Mouse (Mus musculus) neural tube, embryonic 15.5 days (tissue): ENCODE results near the gene Ankle1. TPM values are rescaled to one million over a fixed set of nuclear protein-coding genes. Genes with fewer than 3 reads are reported as not detected.

ENCODE experiments used
- ATAC-seq: fragments of 200-750 bp; cut with Nextera tagmentation; 2 replicates; pipeline ENCODE4 v1.8.0; 2017; ENCODE audit warnings: mild to moderate bottlenecking, moderate TSS enrichment, moderate library complexity; ENCODE audit not compliant: low FRiP score
- H3K27ac ChIP-seq: fragments of 300-500 bp; sonication (generic); replicated peaks from 2 replicates; pipeline ENCODE4 v1.5.1; 2015; ENCODE audit warnings: mild to moderate bottlenecking, inconsistent platforms
- H3K27me3 ChIP-seq: fragments of 300-500 bp; sonication (generic); replicated peaks from 2 replicates; pipeline ENCODE4 v1.6.1; 2015; ENCODE audit warnings: inconsistent platforms
- H3K36me3 ChIP-seq: fragments of 300-500 bp; sonication (generic); 2 replicates; pipeline ENCODE4 v1.6.1; 2015; ENCODE audit warnings: inconsistent platforms
- H3K4me1 ChIP-seq: fragments of 300-500 bp; sonication (generic); 2 replicates; pipeline ENCODE4 v1.6.1; 2015; ENCODE audit warnings: inconsistent platforms
- H3K4me2 ChIP-seq: fragments of 300-500 bp; sonication (generic); 2 replicates; pipeline ENCODE4 v1.6.1; 2015; ENCODE audit warnings: inconsistent platforms, mild to moderate bottlenecking, moderate library complexity
- H3K4me3 ChIP-seq: fragments of 300-500 bp; sonication (generic); replicated peaks from 2 replicates; pipeline ENCODE4 v1.5.1; 2015; ENCODE audit warnings: mild to moderate bottlenecking, inconsistent platforms
- H3K9ac ChIP-seq: fragments of 300-500 bp; sonication (generic); replicated peaks from 2 replicates; pipeline ENCODE4 v1.6.1; 2015; ENCODE audit warnings: mild to moderate bottlenecking, inconsistent platforms
- H3K9me3 ChIP-seq: fragments of 300-500 bp; sonication (generic); replicated peaks from 2 replicates; pipeline ENCODE4 v1.6.1; 2016; ENCODE audit warnings: inconsistent platforms
- WGBS: fragments of 180-500 bp; shearing (Covaris S2); methylation state at CpG from one replicate; pipeline ENCODE4 v1.1.7; 2015; ENCODE audit warnings: mixed read lengths; 5-methylcytosine and 5-hydroxymethylcytosine counted together
- polyA plus RNA-seq: library from polyadenylated mRNA; unstranded; fragments of >200 nt; fragmentation: Nextera tagmentation; extraction: Ambion mirVana; gene quantifications from 2 replicates; pipeline ENCODE4 v1.2.1, GENCODE M21; 2015

Ankle1 gene
- polyA plus RNA-seq, 1 experiment from 2014 or later: 7.0 TPM

GRCm38 (mm10) chr8:71374616-71375206, 31.1 kb upstream of the Ankle1 start:
- H3K27me3 ChIP-seq: no peaks in the 10 kb centered on the region
- no peak overlapping the region for H3K4me3 ChIP-seq
- no peaks in the 10 kb centered on the region for H3K9me3 ChIP-seq
- ATAC-seq: no peak
- H3K27ac ChIP-seq: 0 out of 2 replicates have a peak overlapping the region, but pooled peaks have one; percentile 81
- peak overlapping the region; percentile 77 for H3K4me2 ChIP-seq
- 79% methylated on average over 17 of the region's 17 CpGs for WGBS
- H3K9ac ChIP-seq: no peak overlapping the region
- H3K36me3 ChIP-seq: peaks cover 24% of the 10 kb centered on the region
- H3K4me1 ChIP-seq: peaks cover 55% of the 10 kb centered on the region

GRCm38 (mm10) chr8:71375581-71376422, 30.0 kb upstream of the Ankle1 start:
- peak overlapping the region; percentile 77 for H3K4me2 ChIP-seq
- peak overlapping the region; percentile 58 for H3K9ac ChIP-seq
- H3K27ac ChIP-seq: peak overlapping the region; percentile 81
- H3K27me3 ChIP-seq: no peaks in the 10 kb centered on the region
- no peaks in the 10 kb centered on the region for H3K9me3 ChIP-seq
- peak; percentile 9; the same call in 1 of the 2 replicates for ATAC-seq
- WGBS: 4% methylated on average over 74 of the region's 74 CpGs
- H3K4me1 ChIP-seq: peaks cover 55% of the 10 kb centered on the region
- H3K4me3 ChIP-seq: peak overlapping the region; percentile 42
- peaks cover 21% of the 10 kb centered on the region for H3K36me3 ChIP-seq

- peaks cover 60% of the 10 kb centered on the region for H3K4me1 ChIP-seq
- H3K9ac ChIP-seq: peak overlapping the region; percentile 58
- H3K36me3 ChIP-seq: peaks cover 21% of the 10 kb centered on the region
- 24% methylated on average over 8 of the region's 8 CpGs for WGBS
- H3K9me3 ChIP-seq: no peaks in the 10 kb centered on the region
- ATAC-seq: no peak
- H3K27ac ChIP-seq: peak overlapping the region; percentile 81
- H3K4me3 ChIP-seq: peak overlapping the region; percentile 42
- H3K4me2 ChIP-seq: peak overlapping the region; percentile 77
- no peaks in the 10 kb centered on the region for H3K27me3 ChIP-seq
Measured at GRCm38 (mm10) chr8:71376423-71377030, 29.3 kb upstream of the Ankle1 start.

GRCm38 (mm10) chr8:71379008-71379407, 26.8 kb upstream of the Ankle1 start:
- Histone ChIP-seq H3K9me3 (no peaks in the 10 kb centered on the region), H3K4me2 (peak overlapping the region; percentile 99), H3K27me3 (no peaks in the 10 kb centered on the region), H3K4me3 (peak overlapping the region; percentile 70), H3K4me1 (peaks cover 68% of the 10 kb centered on the region), H3K9ac (no peak overlapping the region; the same call in 1 of the 2 replicates), H3K36me3 (peaks cover 15% of the 10 kb centered on the region), H3K27ac (no peak overlapping the region)
- no peak for ATAC-seq
- 25% methylated on average over 4 of the region's 4 CpGs for WGBS

- Histone ChIP-seq H3K4me3 (peak overlapping the region; percentile 70), H3K9me3 (no peaks in the 10 kb centered on the region), H3K4me1 (peaks cover 66% of the 10 kb centered on the region), H3K36me3 (peaks cover 9% of the 10 kb centered on the region), H3K27me3 (no peaks in the 10 kb centered on the region), H3K9ac (peak overlapping the region; percentile 72), H3K4me2 (peak overlapping the region; percentile 99), H3K27ac (no peak overlapping the region)
- no peak for ATAC-seq
- 45% methylated on average over 3 of the region's 3 CpGs for WGBS
Measured at GRCm38 (mm10) chr8:71379512-71380075, 26.2 kb upstream of the Ankle1 start.

GRCm38 (mm10) chr8:71380178-71381171, 25.3 kb upstream of the Ankle1 start:
- H3K36me3 ChIP-seq: peaks cover 7% of the 10 kb centered on the region; the same call in 1 of the 2 replicates
- no peaks in the 10 kb centered on the region for H3K27me3 ChIP-seq
- H3K4me2 ChIP-seq: peak overlapping the region; percentile 99
- H3K4me1 ChIP-seq: peaks cover 59% of the 10 kb centered on the region
- H3K27ac ChIP-seq: no peak overlapping the region
- H3K9ac ChIP-seq: peak overlapping the region; percentile 72
- 1% methylated on average over 72 of the region's 72 CpGs for WGBS
- no peak for ATAC-seq
- peak overlapping the region; percentile 70 for H3K4me3 ChIP-seq
- no peaks in the 10 kb centered on the region for H3K9me3 ChIP-seq

- no peaks in the 10 kb centered on the region for H3K27me3 ChIP-seq
- H3K36me3 ChIP-seq: peaks cover 7% of the 10 kb centered on the region; the same call in 1 of the 2 replicates
- ATAC-seq: peak; percentile 56; the same call in 1 of the 2 replicates
- peak within 1 kb of the TSS; percentile 81 for H3K27ac ChIP-seq
- peak within 1 kb of the TSS; percentile 72 for H3K9ac ChIP-seq
- H3K4me3 ChIP-seq: peak within 1 kb of the TSS; percentile 70
- peak within 1 kb of the TSS; percentile 99 for H3K4me2 ChIP-seq
- peaks cover 48% of the 10 kb centered on the region for H3K4me1 ChIP-seq
- no peaks in the 10 kb centered on the region for H3K9me3 ChIP-seq
- under 1% methylated on average over 80 of the region's 89 CpGs for WGBS
Measured at GRCm38 (mm10) chr8:71381421-71381970, 24.3 kb upstream of the Ankle1 start, which contains the start of gene Nr2f6. TSS of gene Nr2f6 (minus strand) at chr8:71381960.

- H3K36me3 ChIP-seq: peaks cover 3% of the 10 kb centered on the region; the same call in 1 of the 2 replicates
- no peaks in the 10 kb centered on the region for H3K27me3 ChIP-seq
- peaks cover 42% of the 10 kb centered on the region for H3K4me1 ChIP-seq
- 1% methylated on average over 60 of the region's 80 CpGs for WGBS
- H3K4me2 ChIP-seq: peak overlapping the region; percentile 99
- peak overlapping the region; percentile 70 for H3K4me3 ChIP-seq
- ATAC-seq: peak; percentile 86
- peak overlapping the region; percentile 72 for H3K9ac ChIP-seq
- H3K27ac ChIP-seq: peak overlapping the region; percentile 81
- no peaks in the 10 kb centered on the region for H3K9me3 ChIP-seq
Measured at GRCm38 (mm10) chr8:71381971-71382961, 23.5 kb upstream of the Ankle1 start.

GRCm38 (mm10) chr8:71383396-71383795, 22.4 kb upstream of the Ankle1 start:
- no peak for ATAC-seq
- no peaks in the 10 kb centered on the region for H3K9me3 ChIP-seq
- no peak overlapping the region for H3K27ac ChIP-seq
- H3K4me1 ChIP-seq: peaks cover 38% of the 10 kb centered on the region
- WGBS: 14% methylated on average over 12 of the region's 12 CpGs
- no peaks in the 10 kb centered on the region for H3K36me3 ChIP-seq
- H3K27me3 ChIP-seq: no peaks in the 10 kb centered on the region
- H3K4me2 ChIP-seq: 0 out of 2 replicates have a peak overlapping the region, but pooled peaks have one; percentile 99
- H3K9ac ChIP-seq: no peak overlapping the region
- H3K4me3 ChIP-seq: no peak overlapping the region
